Mouse (Mus musculus): ENCODE measurements at regions not wholly inside any gene's neighbourhood (a gene's known extent, or its start where the extent isn't known, plus 50 kb on each side); places are given as distances from the start of the nearest gene placed in this dataset.

GRCm38 (mm10) chr13:115171347-115172062 lies 69.7 kb upstream of the Itga1 start:
- H3K4me2 ChIP-seq, result no peak overlapping the region
- no peak for TF ChIP-seq CTCF (IDR thresholded peaks at IDR 0.05; ENCODE audit: low read depth)
- 51% methylated on average over 7 of the region's 7 CpGs for WGBS
- no peak overlapping the region for H3K9ac ChIP-seq
- no peaks in the 10 kb centered on the region for H3K9me3 ChIP-seq (ENCODE audit: low read depth, low read length)
- DNase-seq, result peak; percentile 56
- H3K4me3 ChIP-seq (ENCODE audit: low read depth, low read length), result no peak overlapping the region
- H3K36me3 ChIP-seq (ENCODE audit: insufficient read depth), result no peaks in the 10 kb centered on the region
- H3K27ac ChIP-seq (ENCODE audit: low read depth), result no peak overlapping the region
- no peaks in the 10 kb centered on the region for H3K4me1 ChIP-seq (ENCODE audit: insufficient read depth)
- no peak for ATAC-seq (ENCODE audit: insufficient read depth)
- no peaks in the 10 kb centered on the region for H3K27me3 ChIP-seq (ENCODE audit: insufficient read depth, low read length)

- no peak overlapping the region for H3K4me3 ChIP-seq (ENCODE audit: low read depth, low read length)
- DNase-seq, result no peak
- H3K4me1 ChIP-seq (ENCODE audit: insufficient read depth), result no peaks in the 10 kb centered on the region
- H3K27ac ChIP-seq (ENCODE audit: low read depth), result no peak overlapping the region
- no peak for TF ChIP-seq CTCF (IDR thresholded peaks at IDR 0.05; ENCODE audit: low read depth)
- ATAC-seq (ENCODE audit: insufficient read depth), result no peak
- H3K27me3 ChIP-seq (ENCODE audit: insufficient read depth, low read length), result no peaks in the 10 kb centered on the region
- 82% methylated on average over 3 of the region's 3 CpGs for WGBS
- H3K4me2 ChIP-seq, result no peak overlapping the region
- no peak overlapping the region for H3K9ac ChIP-seq
- H3K36me3 ChIP-seq (ENCODE audit: insufficient read depth), result no peaks in the 10 kb centered on the region
- H3K9me3 ChIP-seq (ENCODE audit: low read depth, low read length), result no peaks in the 10 kb centered on the region
Observed at GRCm38 (mm10) chr13:115165981-115166380, 64.2 kb upstream of the Itga1 start.

DNA sequence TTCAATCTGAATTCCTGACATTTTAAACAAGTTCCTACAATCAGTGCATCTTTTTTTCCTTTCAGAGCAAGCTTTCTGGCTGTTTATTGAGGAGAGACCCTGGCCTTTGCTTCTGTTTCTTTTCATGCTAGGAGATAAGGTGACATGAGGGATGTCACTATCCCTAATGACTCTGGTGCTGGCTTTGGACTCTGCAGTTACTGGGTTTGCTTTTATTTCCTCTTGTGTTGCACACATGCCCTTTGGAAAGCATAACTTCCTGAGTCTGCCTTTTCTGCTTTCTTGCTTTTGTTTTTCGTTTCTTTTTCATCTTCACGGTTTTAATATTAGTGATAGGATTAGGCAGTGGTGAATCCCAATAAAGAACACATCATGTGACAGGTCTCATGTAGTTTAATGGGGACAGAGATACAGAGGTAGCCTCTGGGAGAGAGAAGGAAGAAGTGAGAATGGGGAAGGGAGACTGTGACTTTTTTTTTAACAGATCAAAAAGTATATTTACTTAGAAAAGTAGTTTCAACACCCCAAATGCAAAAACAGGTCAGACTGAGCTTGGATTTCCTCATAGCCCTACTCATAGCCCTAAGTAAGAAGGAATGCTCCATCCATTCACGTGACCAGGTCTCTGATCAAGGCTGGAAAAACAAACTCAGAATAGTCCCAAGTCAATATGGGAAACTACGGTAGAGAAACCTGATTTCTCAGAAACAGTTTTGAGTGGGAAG lies 61.1 kb upstream of the Itga1 start:
- 55% methylated on average over 4 of the region's 4 CpGs for WGBS

GRCm38 (mm10) chr13:115159386-115159785 lies 57.6 kb upstream of the Itga1 start:
- H3K9ac ChIP-seq, result no peak overlapping the region
- ATAC-seq (ENCODE audit: insufficient read depth), result no peak
- no peak for TF ChIP-seq CTCF (IDR thresholded peaks at IDR 0.05; ENCODE audit: low read depth)
- no peaks in the 10 kb centered on the region for H3K27me3 ChIP-seq (ENCODE audit: insufficient read depth, low read length)
- no peaks in the 10 kb centered on the region for H3K9me3 ChIP-seq (ENCODE audit: low read depth, low read length)
- H3K4me3 ChIP-seq (ENCODE audit: low read depth, low read length), result no peak overlapping the region
- 57% methylated on average over 4 of the region's 4 CpGs for WGBS
- H3K4me1 ChIP-seq (ENCODE audit: insufficient read depth), result no peaks in the 10 kb centered on the region
- H3K4me2 ChIP-seq, result no peak overlapping the region
- H3K27ac ChIP-seq (ENCODE audit: low read depth), result no peak overlapping the region
- H3K36me3 ChIP-seq (ENCODE audit: insufficient read depth), result no peaks in the 10 kb centered on the region
- no peak for DNase-seq

More for the DNA sequence above, 61.1 kb upstream of the Itga1 start:
- Histone ChIP-seq H3K4me1 (ENCODE audit: insufficient read depth) (no peaks in the 10 kb centered on the region), H3K9ac (no peak overlapping the region), H3K9me3 (ENCODE audit: low read depth, low read length) (no peaks in the 10 kb centered on the region), H3K27me3 (ENCODE audit: insufficient read depth, low read length) (no peaks in the 10 kb centered on the region), H3K4me3 (ENCODE audit: low read depth, low read length) (no peak overlapping the region), H3K36me3 (ENCODE audit: insufficient read depth) (no peaks in the 10 kb centered on the region), H3K4me2 (no peak overlapping the region), H3K27ac (ENCODE audit: low read depth) (no peak overlapping the region)
- no peak for TF ChIP-seq CTCF (IDR thresholded peaks at IDR 0.05; ENCODE audit: low read depth)
- DNase-seq, result no peak
- ATAC-seq (ENCODE audit: insufficient read depth), result no peak
